Mouse (Mus musculus) MEL (cell line): ENCODE measurements around the gene Prkcg. TPM values are rescaled to one million over a fixed set of nuclear protein-coding genes. Genes with fewer than 3 reads are reported as not detected.

ENCODE experiments used
- DNase-seq: peaks from one replicate; pipeline ENCODE4 v3.0.0; 2011; ENCODE audit warnings: low read depth, low spot score
- H3K27ac ChIP-seq: 2 replicates; pipeline ENCODE4 v1.5.1; 2012; ENCODE audit warnings: low read depth, mild to moderate bottlenecking, control low read depth, low read length, moderate library complexity; ENCODE audit not compliant: control insufficient read depth
- H3K27me3 ChIP-seq, 2 experiments: fragments of 150-350 bp in 1 of 2; sonication (generic) in 1 of 2; 2 replicates each; pipeline ENCODE4 v1.6.1; 2012; ENCODE audit warnings: low read length in 2 of 2, mild to moderate bottlenecking in 2 of 2, improper control_type of control experiment in 1 of 2, moderate library complexity in 1 of 2; ENCODE audit not compliant: insufficient read depth in 2 of 2, control insufficient read depth in 1 of 2
- H3K36me3 ChIP-seq, 2 experiments: 2 replicates each; pipeline ENCODE4 v1.6.1; 2012 to 2014; ENCODE audit warnings: low read length in 2 of 2, improper control_type of control experiment in 1 of 2, inconsistent platforms in 1 of 2, mild to moderate bottlenecking in 1 of 2; ENCODE audit not compliant: insufficient read depth in 2 of 2, control insufficient read depth in 1 of 2
- H3K4me1 ChIP-seq, 2 experiments: fragments of 150-350 bp in 1 of 2; sonication (generic) in 1 of 2; 2 replicates each; pipeline ENCODE4 v1.6.1; 2012; ENCODE audit warnings: low read length in 2 of 2, improper control_type of control experiment in 1 of 2, mild to moderate bottlenecking in 1 of 2; ENCODE audit not compliant: insufficient read depth in 2 of 2, control insufficient read depth in 1 of 2
- H3K4me3 ChIP-seq, 2 experiments: fragments of 150-350 bp in 1 of 2; sonication (generic) in 1 of 2; 2 replicates each; pipeline ENCODE4 v1.5.1; 2012; ENCODE audit warnings: low read depth in 2 of 2, low read length in 2 of 2, mild to moderate bottlenecking in 2 of 2, moderate library complexity in 2 of 2, control low read depth in 1 of 2, improper control_type of control experiment in 1 of 2; ENCODE audit not compliant: control insufficient read depth in 1 of 2, insufficient read depth in 1 of 2
- H3K79me2 ChIP-seq: 2 replicates; pipeline ENCODE4 v1.6.1; 2012; ENCODE audit warnings: mild to moderate bottlenecking, low read length, moderate library complexity; ENCODE audit not compliant: control insufficient read depth, poor library complexity, insufficient read depth
- H3K9ac ChIP-seq: 2 replicates; pipeline ENCODE4 v1.6.1; 2012; ENCODE audit warnings: low read depth, mild to moderate bottlenecking, control low read depth, low read length, moderate library complexity; ENCODE audit not compliant: control insufficient read depth, poor library complexity, severe bottlenecking
- H3K9me3 ChIP-seq: fragments of 150-350 bp; sonication (generic); replicated peaks from 2 replicates; pipeline ENCODE4 v1.6.1; 2012; ENCODE audit warnings: mild to moderate bottlenecking, low read length, improper control_type of control experiment, moderate library complexity; ENCODE audit not compliant: insufficient read depth
- BHLHE40 ChIP-seq: IDR thresholded peaks from 2 replicates; pipeline ENCODE4 v1.6.1; 2012; ENCODE audit warnings: low read depth, mild to moderate bottlenecking, inconsistent platforms, low read length, improper control_type of control experiment, borderline replicate concordance
- ELF1 ChIP-seq: IDR thresholded peaks from 2 replicates; pipeline ENCODE4 v1.6.1; 2014; ENCODE audit warnings: low read depth, mild to moderate bottlenecking, inconsistent platforms, low read length, improper control_type of control experiment, moderate library complexity
- ETS1 ChIP-seq: IDR thresholded peaks from 2 replicates; pipeline ENCODE4 v1.6.1; 2012; ENCODE audit warnings: low read depth, mild to moderate bottlenecking, inconsistent platforms, low read length, improper control_type of control experiment, moderate library complexity
- GABPA ChIP-seq: IDR thresholded peaks from 2 replicates; pipeline ENCODE4 v1.6.1; 2012; ENCODE audit warnings: low read depth, mild to moderate bottlenecking, inconsistent platforms, low read length, improper control_type of control experiment, moderate library complexity
- GATA1 ChIP-seq: IDR thresholded peaks from 2 replicates; pipeline ENCODE4 v1.6.1; 2011; ENCODE audit warnings: low read depth, low read length, improper control_type of control experiment
- KAT2A ChIP-seq: conservative IDR thresholded peaks from 2 replicates; pipeline ENCODE4 v1.6.1; 2012; ENCODE audit warnings: low read depth, low read length, improper control_type of control experiment, inconsistent platforms
- MEF2A ChIP-seq: IDR thresholded peaks from 2 replicates; pipeline ENCODE4 v1.6.1; 2014; ENCODE audit warnings: low read depth, mild to moderate bottlenecking, inconsistent platforms, low read length, improper control_type of control experiment; ENCODE audit not compliant: poor library complexity, insufficient replicate concordance, severe bottlenecking; ENCODE audit errors: extremely low read depth
- MYB ChIP-seq: IDR thresholded peaks from 2 replicates; pipeline ENCODE4 v1.6.1; 2011; ENCODE audit warnings: mild to moderate bottlenecking, low read depth, low read length, improper control_type of control experiment
- MYC ChIP-seq: IDR thresholded peaks from 2 replicates; pipeline ENCODE4 v1.6.1; 2011; ENCODE audit warnings: low read depth, mild to moderate bottlenecking, low read length, improper control_type of control experiment, moderate library complexity
- POLR2AphosphoS5 ChIP-seq: IDR thresholded peaks from 2 replicates; pipeline ENCODE4 v1.6.1; 2012; ENCODE audit warnings: low read depth, borderline replicate concordance, mild to moderate bottlenecking, inconsistent platforms, low read length, moderate library complexity, mixed read lengths
- RAD21 ChIP-seq: IDR thresholded peaks from 2 replicates; pipeline ENCODE4 v1.6.1; 2011; ENCODE audit warnings: mild to moderate bottlenecking, low read depth, low read length, improper control_type of control experiment
- SIN3A ChIP-seq: IDR thresholded peaks from 2 replicates; pipeline ENCODE4 v1.6.1; 2012; ENCODE audit warnings: low read length, improper control_type of control experiment, inconsistent platforms
- polyA plus RNA-seq, 2 experiments: library from polyadenylated mRNA; stranded (reverse) in 1 of 2; unstranded in 1 of 2; fragments of >175 nt in 1 of 2; fragments of >200 nt in 1 of 2; gene quantifications; 2 replicates each; pipeline versions ENCODE4 v1.2.1 to v1.2.4; 2012; ENCODE audit warnings: low replicate concordance in 2 of 2, low read depth in 1 of 2; ENCODE audit not compliant: insufficient read length in 2 of 2, insufficient read depth in 1 of 2, missing spikeins in 1 of 2
- total RNA-seq: library from RNA; depleted of rRNA; stranded (reverse); fragments of 300-350 nt; gene quantifications from 2 replicates; pipeline ENCODE4 v1.2.3, GENCODE M21; 2012

The Prkcg gene
- total and polyA plus RNA-seq, 3 experiments: 0.10 TPM; not detected in 2

DNA sequence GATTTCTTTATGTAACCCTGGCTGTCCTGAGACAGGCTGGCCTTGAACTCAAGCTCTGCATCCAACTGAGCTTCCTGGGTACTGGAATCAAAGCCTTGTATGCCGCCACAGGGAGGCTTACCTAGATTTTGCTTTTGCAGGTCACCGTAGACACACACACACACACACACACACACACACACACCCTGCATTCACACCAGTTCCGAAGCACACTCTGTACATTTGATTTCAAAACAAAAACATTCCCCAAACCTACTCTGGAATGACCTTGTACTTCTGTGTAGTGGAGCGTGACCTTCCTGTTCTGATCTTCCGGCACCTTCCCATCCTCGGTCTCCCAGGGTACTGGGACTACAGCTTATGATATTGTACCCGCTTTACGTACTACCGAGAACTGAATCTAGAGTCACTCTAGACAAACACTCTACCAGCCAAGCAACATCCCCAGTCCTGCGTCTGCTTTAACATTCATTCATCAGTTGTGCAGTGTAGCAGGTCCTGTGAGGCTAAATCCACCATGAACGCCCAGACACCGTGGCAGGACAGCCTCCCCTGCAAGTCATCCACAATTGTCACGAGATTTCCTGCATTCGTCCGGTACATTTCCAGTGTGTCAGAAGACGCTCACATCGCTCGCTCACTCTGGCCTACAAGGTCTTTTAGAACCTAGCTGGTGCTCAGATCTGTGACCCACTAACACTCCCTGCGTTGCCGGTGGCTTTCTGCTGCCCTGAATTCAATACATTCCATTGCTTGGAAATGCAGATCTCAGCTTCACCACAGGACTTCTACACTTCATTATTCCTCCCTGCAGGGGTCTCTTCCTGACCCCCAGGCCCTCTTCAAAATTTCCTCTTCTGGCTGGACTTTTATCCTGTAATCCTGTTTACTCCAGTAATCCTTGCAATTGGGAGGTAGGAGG is 58.6 kb downstream of the Prkcg start:
- Histone ChIP-seq H3K9me3 (no peaks in the 10 kb centered on the region), H3K4me1 (no peaks in the 10 kb centered on the region), H3K4me3 (no peak overlapping the region), H3K9ac (no peak overlapping the region), H3K36me3 (no peaks in the 10 kb centered on the region), H3K79me2 (no peaks in the 10 kb centered on the region), H3K27me3 (no peaks in the 10 kb centered on the region; a peak in 1 of 4 replicates), H3K27ac (no peak overlapping the region)
- DNase-seq: no peak
- TF ChIP-seq GABPA (no peak), MEF2A (no peak), MYB (no peak)
- TF ChIP-seq, all 39 proteins: peak for 0

GRCm38 (mm10) chr7:3348326-3348725 is 59.3 kb downstream of the Prkcg start:
- no peaks in the 10 kb centered on the region for H3K4me1 ChIP-seq
- no peak overlapping the region for H3K27ac ChIP-seq
- H3K4me3 ChIP-seq: no peak overlapping the region
- no peak for TF ChIP-seq ETS1
- no peak for TF ChIP-seq RAD21
- TF ChIP-seq BHLHE40: no peak
- no peaks in the 10 kb centered on the region for H3K79me2 ChIP-seq
- no peaks in the 10 kb centered on the region for H3K9me3 ChIP-seq
- H3K27me3 ChIP-seq: no peaks in the 10 kb centered on the region; a peak in 1 of 4 replicates
- DNase-seq: no peak
- no peaks in the 10 kb centered on the region for H3K36me3 ChIP-seq
- no peak overlapping the region for H3K9ac ChIP-seq

- TF ChIP-seq GABPA (no peak), SIN3A (no peak), BHLHE40 (no peak), MYC (no peak), GATA1 (no peak), ELF1 (no peak), POLR2AphosphoS5 (no peak), MEF2A (no peak), KAT2A (no peak)
- Histone ChIP-seq H3K9me3 (no peaks in the 10 kb centered on the region), H3K36me3 (no peaks in the 10 kb centered on the region), H3K4me3 (no peak overlapping the region), H3K27me3 (no peaks in the 10 kb centered on the region; a peak in 2 of 4 replicates), H3K79me2 (no peaks in the 10 kb centered on the region), H3K9ac (no peak overlapping the region), H3K27ac (no peak overlapping the region), H3K4me1 (no peaks in the 10 kb centered on the region)
- DNase-seq: no peak
Measured at GRCm38 (mm10) chr7:3349775-3350174, 60.8 kb downstream of the Prkcg start.
